Mouse (Mus musculus): ENCODE results near the gene Zfhx3.

DNA sequence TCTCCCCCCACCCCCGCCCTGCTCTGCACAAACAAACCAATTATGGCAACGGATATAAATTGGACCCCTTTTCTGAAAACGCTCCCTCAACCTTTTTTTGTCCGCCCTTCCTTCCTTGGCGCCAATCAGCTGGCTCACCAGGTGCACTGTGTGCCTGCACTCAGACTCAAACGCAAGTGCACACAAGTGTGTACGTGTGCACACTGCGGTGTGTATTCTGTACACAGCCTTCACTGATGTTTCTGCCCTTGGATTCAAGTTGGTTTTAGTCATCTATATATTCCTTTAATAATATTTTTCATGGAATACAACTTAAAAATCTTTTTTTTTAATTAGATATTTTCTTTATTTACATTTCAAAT is 445.4 kb downstream of the Zfhx3 start:
- no peak for TF ChIP-seq POLR2A (IDR thresholded peaks at IDR 0.05; ENCODE audit: control insufficient read depth in 1 of 2, insufficient read depth in 1 of 2, low read depth in 1 of 2, low read length in 2 of 2, poor library complexity in 1 of 2)
- no peak for TF ChIP-seq CTCF (IDR thresholded peaks at IDR 0.05 in 2 of 3, conservative IDR thresholded peaks at IDR 0.05 in 1 of 3; ENCODE audit: control insufficient read depth in 1 of 3, insufficient read depth in 1 of 3, low read depth in 2 of 3, low read length in 3 of 3, poor library complexity in 1 of 3, severe bottlenecking in 1 of 3)
- TF ChIP-seq EP300 (IDR thresholded peaks at IDR 0.05; ENCODE audit: low read depth in 1 of 2, low read length in 2 of 2), result no peak
- no peak for TF ChIP-seq GATA1 (IDR thresholded peaks at IDR 0.05; ENCODE audit: low read depth, low read length)
- no peak for TF ChIP-seq MYB (IDR thresholded peaks at IDR 0.05; ENCODE audit: low read depth, low read length)

Data from MEL (cell line).